Mouse (Mus musculus) lung, postnatal 4 days (tissue): ENCODE measurements around the gene Mthfs.

Experiments
- DNase-seq, 2 experiments: peaks; one replicate each; pipeline ENCODE4 v3.0.0; 2021

The Mthfs gene

DNA sequence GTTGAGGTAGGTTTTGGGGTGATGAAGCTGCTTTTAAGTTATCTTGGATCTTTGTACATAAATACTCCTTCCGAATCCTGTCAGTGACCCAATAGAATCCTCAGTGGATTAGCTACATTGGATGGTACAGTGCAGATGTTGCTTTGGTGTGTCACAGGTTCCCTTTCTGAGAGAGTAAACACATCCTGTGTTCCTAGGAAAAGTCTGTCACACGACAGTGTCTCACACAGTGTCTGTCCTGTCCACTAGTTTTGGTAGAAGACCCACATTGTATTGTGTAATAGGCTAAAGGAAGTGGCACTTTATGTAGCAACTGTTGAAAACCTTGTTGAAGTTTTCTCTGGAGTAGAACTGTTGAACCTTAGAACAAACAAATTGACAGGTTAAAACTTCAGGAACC, 42.9 kb downstream of the Mthfs start:
- no peak for DNase-seq

DNA sequence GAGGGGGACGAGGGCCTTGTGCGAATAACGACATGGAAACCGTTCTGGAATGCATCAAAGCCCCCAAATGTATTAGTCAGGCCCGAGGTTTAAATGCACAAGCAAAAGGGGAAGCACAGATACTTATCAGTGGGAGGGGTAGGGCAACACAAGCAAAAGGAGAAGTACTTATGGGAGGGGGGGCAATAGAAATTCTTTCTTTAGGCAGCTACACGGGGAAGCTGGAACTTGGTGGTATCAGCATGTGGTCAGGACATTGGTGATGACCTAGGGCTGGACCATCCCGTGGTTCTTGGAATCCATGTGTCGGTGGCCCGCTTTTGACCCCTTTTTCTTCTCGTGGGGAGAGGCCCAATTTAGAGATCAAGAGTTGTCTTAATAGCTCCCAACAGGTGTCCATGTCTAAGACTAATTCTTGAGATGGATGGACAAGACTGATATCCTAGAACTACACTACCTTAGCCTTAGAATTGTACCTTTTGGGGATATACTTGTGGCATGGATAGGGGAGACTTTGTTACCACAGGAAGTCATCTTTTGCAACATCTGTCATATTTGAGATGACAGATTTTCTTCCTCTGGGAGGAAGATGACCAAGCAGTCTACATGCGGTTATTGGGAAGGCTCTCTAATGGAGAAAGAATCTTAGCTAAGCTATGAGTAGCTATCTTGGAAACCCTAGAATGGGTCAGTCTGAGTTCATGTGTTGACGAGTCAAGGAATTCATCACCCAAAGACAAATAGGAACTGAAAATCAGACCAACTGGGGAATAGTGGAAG, 46.3 kb downstream of the Mthfs start:
- DNase-seq: no peak

DNA sequence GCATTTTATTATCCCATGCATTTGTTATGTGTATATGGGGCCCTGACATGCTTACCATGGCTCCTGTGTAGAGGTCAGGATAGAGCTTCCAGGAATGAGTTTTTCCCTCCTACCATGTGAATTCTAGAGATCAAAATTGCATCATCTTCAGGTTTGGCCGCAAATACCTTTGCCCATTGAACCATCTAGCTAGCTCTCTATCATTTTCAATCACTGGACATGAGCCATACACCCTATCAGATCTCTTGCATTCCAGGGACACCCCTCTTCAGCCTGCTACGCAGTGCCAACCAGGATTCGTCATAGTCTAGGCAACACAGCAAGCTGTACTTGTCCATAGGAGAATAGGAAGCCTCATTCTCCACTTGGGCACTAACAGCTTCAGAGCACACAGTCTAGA, 53.5 kb downstream of the Mthfs start:
- no peak for DNase-seq

DNA sequence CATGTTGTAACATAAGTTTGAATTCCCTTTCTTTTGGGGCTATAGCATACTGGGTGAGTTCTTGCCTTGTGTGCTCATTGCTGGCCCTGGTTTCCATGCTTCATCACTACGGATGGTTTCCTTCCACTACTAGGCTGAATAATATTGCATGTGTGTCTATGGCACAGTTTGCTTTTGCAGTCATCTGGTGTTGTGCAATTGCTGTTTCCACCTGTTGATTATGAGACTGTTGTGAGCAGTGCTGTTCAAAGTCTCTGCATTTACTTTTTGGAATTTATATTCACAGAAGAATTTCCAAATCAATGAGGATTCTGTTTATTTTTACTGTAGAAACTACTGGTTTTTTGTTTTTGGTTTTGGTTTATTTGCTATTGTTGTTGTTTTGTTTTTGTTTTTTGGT, 54.1 kb downstream of the Mthfs start:
- DNase-seq: no peak

DNA sequence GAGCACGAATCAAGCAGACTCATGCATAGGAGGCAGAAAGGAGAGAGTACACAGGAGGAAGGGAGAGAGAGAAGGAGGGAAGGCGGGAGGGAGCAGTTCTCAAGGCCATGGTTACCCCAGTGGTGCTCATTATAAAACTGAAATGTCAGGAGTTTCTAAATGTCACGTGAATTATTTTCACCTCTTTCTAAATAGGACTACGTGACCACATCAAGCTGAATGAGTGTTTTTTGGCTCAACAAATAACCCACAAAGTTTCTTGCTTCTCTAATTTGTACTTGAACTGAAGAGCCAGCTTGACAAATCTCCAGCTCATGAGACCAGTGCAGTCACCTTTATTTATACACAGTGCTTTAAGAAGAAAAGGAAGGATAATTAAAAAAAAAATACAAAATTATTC, 56.6 kb downstream of the Mthfs start:
- no peak for DNase-seq

DNA sequence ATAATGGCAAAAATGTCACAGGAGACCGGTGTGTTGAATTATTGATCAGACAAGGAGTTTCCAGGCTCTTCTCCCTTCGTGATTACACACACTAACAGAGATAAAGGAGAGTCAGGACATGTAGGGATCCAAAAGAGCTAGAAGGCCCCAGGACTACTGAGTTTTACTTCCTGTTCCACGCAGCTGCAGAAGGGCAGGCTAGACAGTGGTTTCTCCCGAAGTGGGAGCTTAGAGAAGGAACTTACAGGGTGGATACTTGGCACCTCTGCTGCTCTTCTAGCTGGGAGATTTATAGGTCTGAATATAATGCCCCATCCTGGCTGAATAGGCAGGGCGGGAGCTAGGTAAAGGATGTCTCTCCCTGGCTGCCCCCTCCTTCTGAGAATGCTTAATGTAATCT, 57.1 kb downstream of the Mthfs start:
- DNase-seq: no peak

DNA sequence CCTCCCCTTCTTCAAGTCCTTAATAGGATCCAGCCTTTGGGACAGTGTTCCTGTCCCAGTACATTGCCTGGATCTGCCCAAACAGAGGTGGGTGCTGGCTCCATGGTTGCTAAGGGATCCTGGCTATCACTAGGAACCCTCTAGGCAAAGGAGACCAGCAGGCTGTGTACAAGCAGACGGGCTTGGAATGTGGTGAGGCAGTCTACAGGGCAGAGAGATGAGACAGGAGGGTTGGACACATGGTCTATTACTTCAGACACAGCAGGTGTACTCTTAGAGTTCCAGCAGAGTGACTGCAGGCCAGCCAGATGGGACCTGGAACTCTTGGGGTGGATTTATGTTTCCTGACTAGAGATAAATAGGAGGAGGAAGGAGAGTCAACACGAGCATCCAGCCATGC, 59.9 kb downstream of the Mthfs start:
- DNase-seq: no peak

DNA sequence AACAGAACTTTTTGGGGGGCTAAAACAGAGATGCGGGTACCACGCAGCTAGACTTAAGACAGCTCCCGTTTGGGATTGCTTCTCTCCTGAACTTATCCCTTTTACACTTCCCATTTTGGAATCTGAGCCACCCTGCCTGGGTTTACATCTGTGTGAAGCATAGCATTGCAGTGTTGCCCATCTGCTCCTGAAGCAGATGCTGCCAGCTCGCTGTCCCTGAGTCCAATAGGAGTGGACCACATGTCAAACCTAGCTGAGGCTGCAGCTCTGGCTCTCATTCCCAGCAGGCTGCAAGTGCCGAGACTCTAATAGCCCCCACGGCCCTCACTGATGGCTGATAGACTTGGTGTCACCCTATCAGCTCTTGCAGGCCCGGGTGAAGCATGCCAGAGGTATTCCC, 63.3 kb downstream of the Mthfs start:
- no peak for DNase-seq

DNA sequence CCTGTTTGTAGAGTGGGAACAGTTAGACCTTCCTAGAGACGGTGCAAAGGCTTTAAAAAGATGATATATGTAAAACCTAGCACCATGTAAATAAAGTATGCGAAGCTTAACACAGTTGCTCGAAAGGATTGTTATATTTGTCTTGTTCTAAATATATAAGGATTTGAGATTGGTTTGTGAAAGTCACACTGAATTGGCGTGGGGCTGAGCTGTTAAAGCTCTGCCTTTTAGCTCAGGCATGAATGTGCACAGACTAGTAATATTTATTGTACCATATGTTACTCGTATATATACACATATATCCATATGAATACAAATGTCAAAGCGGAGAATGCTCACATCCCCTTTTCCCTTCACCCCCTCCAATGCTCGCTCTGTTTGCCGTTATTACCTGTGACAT, 67.7 kb downstream of the Mthfs start:
- no peak for DNase-seq

DNA sequence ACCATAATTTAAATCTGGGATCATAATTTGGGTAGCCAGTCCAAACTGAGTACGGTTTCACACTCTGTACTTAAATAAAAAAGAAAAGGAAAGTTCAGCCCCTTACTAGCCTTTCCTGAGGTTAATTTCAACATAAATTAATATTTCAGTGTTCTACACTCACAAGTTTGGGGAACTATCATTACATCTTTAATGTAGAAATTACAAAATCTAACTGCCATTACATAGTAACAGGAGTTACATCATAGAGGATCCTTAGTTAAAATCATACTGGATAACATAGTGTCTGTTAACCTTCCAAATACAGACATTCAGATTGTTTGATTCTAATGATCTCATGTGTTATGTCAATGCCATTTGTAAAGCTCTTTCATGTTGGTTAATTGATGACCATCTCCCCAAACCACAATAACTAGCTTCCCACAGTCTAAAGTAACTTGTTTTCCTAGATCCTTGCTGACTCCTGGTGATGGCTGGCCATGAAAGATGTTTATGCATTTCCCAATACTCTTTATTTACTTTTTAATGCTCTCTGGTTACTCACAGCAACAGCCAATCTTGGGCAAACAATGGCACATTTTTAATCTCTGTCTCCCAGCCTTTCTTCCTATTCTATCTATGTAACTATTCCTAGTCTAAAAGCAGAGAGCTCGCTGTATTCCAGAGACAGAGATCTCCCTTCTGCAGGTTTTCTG, 72.0 kb downstream of the Mthfs start:
- no peak for DNase-seq

DNA sequence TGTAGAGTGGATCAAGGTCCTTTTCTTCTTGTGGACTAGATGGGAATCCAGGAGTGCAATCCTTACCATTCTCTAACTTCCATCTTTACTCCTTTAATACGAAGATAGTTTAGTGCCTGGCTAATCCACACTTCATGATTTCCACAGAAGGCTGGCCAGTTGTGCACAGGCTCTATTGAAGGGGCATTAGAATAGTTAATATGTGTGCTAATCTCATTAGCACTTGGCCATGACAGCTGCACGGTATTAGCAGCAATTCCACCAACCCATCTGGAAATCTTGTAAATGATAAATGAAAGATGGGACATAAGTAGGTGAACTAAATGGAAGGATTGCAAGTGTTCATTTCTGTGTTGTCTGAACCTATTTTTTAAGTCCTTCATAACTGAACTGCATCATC, 77.6 kb downstream of the Mthfs start:
- no peak for DNase-seq

DNA sequence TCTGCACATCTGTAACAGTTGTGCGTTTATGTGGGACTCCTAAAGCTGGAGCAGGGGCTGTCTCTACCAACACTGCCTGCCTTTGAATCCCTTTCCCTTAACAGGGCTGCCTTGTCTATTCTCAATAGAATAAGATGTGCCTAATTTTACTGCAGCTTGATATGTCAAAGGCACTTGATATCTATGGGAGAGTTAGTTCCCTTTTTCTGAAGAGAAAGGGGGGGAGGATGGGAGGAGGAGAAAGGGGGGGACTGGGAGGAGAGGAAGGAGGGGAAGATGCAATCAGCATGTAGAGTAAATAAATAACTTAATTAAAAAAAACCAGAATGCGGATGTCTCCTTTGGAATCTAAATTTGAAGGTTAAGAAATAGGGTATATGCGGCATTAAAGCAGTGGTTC, 82.9 kb downstream of the Mthfs start:
- no peak for DNase-seq

DNA sequence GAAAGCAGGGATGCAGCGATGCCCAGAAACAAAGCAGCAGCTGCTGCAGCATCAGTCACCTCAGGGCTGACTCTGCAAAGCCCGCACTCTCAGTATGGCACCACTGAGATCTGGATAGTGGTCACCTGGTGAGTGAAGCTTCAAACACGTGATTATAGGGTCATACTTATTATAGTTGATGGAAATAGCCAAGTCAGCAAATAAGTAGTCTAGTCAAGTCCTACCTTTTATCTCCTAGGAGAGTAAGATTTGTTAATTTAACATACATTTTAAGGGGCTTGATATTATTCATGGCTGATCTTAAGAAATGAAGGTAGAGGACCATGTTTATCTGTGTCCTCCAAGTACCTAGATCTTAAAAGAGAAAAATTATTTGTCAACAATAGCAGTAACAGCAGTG, 83.6 kb downstream of the Mthfs start:
- no peak for DNase-seq

DNA sequence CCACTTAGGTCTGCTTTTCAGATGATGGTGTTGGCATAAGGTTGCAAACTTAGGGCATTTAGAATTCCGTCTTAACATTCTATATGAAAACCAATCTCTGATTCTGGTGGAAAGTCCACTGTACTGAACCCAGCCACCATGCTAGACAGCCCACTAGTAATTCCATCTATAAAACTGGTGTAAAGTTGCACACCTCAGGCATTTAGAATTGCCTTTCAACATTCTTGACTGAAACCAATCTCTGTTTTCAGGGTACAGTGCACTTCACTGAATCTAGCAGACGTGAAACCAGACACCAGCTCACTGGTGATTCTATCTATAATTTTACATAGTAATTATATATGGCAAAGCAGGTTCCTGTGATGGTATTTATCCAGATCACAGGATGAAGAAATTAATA, 95.2 kb downstream of the Mthfs start:
- no peak for DNase-seq

DNA sequence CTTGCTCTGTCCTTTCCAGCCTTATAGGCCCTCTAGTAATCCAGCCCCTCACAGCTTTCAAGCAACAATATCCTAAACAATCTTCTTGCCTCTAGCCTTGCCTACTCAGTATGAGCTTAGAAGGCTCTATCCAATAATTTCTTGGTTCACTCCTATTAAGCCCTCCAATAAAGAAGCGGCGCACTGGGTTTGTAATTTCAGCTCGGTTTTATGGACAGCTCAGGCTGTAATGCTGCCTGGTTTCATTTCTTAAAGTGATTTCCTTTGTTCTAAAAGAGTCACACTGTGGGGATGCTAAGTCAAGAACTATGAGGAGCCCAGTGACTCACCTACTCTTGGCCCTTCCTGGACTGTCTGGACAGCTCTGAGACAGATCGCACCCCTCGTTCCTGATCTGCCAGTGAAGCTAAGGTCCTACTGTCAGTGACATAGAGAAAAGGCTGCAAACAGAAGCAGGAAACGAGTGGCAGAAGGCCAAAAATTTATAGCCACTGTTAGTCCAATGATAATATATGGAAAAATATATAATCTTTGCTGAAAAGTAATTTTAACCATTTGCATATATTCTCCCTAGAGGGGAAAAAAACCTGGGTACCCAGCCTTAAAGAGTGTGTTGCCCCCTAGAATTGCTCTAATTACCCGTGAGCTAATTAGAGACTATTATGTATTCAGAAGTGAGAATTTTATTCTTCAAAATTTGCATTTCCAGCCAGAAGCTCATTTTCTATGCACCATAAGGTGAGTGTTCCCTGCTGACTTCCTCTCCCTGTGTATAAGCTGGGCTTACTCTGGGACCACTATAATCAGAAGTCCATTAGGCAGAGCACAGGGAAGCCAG, 98.1 kb downstream of the Mthfs start:
- DNase-seq: no peak

DNA sequence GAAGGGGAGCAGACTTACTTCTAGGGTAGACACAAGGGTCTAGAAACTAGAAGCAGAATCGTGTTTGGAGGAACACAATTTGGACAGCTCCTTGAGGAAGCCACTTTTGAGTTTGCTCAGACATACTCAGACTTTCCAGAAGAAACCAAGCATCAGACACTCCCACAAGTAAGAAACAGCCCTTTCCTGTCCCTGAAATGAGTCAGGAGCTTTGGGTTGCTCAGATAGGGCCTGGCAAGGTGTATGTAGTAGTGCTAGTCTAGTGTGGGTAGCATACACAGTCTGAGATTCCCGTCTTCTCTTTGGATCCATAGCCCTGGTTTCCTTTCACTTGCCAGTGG, 98.7 kb downstream of the Mthfs start:
- DNase-seq: no peak

DNA sequence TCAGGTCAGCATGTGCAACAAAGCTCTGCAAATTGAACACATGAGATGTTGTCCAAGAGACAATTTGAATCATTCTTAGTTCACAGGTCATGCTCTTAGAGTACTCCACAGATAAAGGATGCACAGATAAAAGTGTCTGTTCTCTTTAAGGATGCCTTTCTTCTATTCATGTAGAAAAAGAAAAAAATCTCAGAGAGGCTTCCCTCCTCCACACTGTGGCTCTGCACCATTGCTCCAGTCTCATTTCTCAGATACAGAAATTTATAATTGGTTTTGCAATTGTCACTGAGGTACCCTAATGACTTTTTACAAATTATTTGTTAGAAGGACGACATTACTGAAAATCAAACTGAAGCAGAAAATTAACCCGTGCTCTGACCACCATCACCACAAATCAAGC, 101.2 kb downstream of the Mthfs start:
- DNase-seq: no peak

DNA sequence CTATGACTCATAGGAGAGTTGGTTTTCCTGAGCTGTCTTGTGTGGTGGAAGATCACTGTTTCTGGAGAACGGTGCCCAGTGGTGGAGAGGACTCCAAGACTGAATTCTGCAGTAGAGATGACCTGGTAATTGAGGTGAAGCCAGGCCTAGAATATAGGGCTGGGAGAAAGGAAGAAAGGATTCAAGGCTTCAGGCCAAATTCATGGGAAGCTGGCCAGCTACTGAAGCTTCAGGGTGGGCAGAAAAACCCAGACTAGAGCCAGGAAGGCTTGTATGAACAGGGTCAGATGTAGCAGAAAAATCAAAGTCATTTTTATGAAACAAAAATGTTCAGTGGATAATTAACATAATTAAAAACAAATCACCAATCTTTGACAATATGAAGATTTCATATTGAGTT, 163.3 kb downstream of the Mthfs start:
- DNase-seq: no peak

DNA sequence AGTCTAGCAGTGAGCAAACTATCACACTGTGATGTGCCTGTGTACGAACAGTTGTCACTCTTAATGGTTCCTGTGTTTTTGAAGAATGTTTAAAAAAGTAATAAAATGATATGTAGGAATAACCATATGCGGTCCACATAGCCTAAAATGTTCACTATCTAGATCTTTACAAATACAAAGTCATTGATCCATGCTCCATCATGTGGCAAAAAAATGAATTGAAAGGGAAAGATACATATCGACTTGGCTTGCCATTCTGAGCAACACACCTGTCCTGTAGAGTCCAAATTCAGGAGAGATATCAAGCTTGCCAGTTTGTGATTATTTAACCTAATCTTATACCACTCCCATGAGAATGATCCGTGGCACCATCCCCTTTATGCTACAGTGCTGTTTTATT, 164.2 kb downstream of the Mthfs start:
- no peak for DNase-seq

DNA sequence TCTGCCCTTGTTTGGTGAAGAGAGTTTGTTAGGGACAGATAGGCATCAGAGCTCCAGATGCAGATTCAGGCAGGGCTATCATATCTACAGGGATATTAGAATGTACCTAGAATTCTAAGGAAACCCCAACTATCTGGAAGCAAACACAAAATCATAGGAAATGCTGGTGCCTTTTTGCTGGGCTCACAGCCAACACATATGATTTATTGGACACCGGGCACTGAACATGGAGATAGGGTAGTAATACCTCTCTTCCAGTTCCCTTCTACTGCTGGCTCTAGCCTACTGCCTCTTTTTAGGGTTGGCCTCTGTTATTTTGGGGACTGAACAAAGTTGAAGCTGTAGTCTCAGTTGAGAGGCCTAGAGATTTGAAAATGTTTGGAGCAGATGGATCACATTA, 192.6 kb downstream of the Mthfs start:
- DNase-seq: no peak
